Mouse (Mus musculus) neural tube, embryonic 12.5 days (tissue): ENCODE results near the gene Gzmb. TPM values are rescaled to one million over a fixed set of nuclear protein-coding genes. Genes with fewer than 3 reads are reported as not detected.
"Not testable (repeated sequence)": the region's sequence is repeated elsewhere in the genome, so short reads cannot be mapped to it uniquely, and the experiment has no call there.

ENCODE experiments used
- ATAC-seq: fragments of 200-750 bp; cut with Nextera tagmentation; 2 replicates; pipeline ENCODE4 v1.8.0; 2017; ENCODE audit warnings: low read depth, mild to moderate bottlenecking, moderate TSS enrichment, moderate library complexity; ENCODE audit not compliant: low FRiP score
- H3K27ac ChIP-seq: fragments of 300-500 bp; sonication (generic); 2 replicates; pipeline ENCODE4 v1.5.1; 2016
- H3K27me3 ChIP-seq: fragments of 300-500 bp; sonication (generic); replicated peaks from 2 replicates; pipeline ENCODE4 v1.6.1; 2016; ENCODE audit warnings: mild to moderate bottlenecking
- H3K36me3 ChIP-seq: fragments of 300-500 bp; sonication (generic); 2 replicates; pipeline ENCODE4 v1.6.1; 2016; ENCODE audit warnings: mild to moderate bottlenecking
- H3K4me1 ChIP-seq: fragments of 300-500 bp; sonication (generic); 2 replicates; pipeline ENCODE4 v1.6.1; 2016
- H3K4me2 ChIP-seq: fragments of 300-500 bp; sonication (generic); replicated peaks from 2 replicates; pipeline ENCODE4 v1.6.1; 2016; ENCODE audit warnings: mild to moderate bottlenecking
- H3K4me3 ChIP-seq: fragments of 300-500 bp; sonication (generic); 2 replicates; pipeline ENCODE4 v1.5.1; 2016
- H3K9ac ChIP-seq: fragments of 300-500 bp; sonication (generic); 2 replicates; pipeline ENCODE4 v1.6.1; 2016; ENCODE audit warnings: mild to moderate bottlenecking
- H3K9me3 ChIP-seq: fragments of 300-500 bp; sonication (generic); 2 replicates; pipeline ENCODE4 v1.6.1; 2016; ENCODE audit warnings: mild to moderate bottlenecking
- WGBS: fragments of 180-500 bp; shearing (Covaris S2); methylation state at CpG from one replicate; pipeline ENCODE4 v1.1.7; 2016; 5-methylcytosine and 5-hydroxymethylcytosine counted together
- polyA plus RNA-seq: library from polyadenylated mRNA; unstranded; fragments of >200 nt; fragmentation: Nextera tagmentation; extraction: Ambion mirVana; gene quantifications from 2 replicates; pipeline ENCODE4 v1.2.1, GENCODE M21; 2016

Gene Gzmb
- polyA plus RNA-seq, 1 experiment from 2014 or later: not detected

DNA sequence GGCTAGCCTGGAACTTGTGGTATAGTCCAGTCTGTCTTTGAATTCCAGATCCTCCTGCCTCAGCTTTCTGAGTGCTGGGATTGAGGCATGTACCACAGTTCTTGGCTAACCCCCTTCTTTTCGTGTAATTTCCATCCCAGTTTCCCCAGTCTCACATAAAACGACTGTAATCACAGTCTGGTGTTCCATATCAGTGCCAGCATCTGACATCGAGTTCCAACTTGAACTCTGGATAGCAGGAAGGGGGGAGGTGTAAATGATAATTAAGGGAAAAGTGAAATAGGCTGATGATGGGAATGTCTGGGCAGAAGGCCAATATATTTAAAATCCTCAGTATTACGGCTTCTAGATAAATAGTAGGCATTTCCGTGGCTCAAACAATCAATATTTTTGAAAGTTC lies 19.0 kb upstream of the Gzmb start:
- Histone ChIP-seq H3K4me2 (no peak overlapping the region), H3K4me3 (no peak overlapping the region), H3K36me3 (no peaks in the 10 kb centered on the region), H3K4me1 (no peaks in the 10 kb centered on the region), H3K9ac (no peak overlapping the region), H3K27me3 (no peaks in the 10 kb centered on the region), H3K9me3 (no peaks in the 10 kb centered on the region), H3K27ac (no peak overlapping the region)
- 81% methylated on average over 5 of the region's 5 CpGs for WGBS
- ATAC-seq: no peak

DNA sequence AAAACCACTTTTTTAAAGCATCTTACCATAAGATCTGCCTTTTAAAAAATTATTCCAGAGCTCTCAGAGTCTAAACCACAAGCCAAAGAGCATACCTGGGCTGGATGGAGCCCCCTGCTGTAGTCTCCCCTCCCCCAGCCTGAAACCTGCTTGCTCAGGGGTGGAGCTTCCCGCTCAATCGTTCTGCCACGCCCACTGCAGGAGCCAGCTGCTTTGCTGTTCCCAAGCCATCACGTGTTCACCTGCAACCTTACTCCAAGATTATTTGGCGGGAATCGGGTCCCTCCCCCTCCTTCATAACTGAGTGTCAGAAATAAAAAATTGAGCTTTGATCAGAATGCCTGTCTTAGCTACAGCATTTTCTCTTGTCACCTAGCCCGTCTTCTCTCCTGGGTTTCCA lies 16.6 kb upstream of the Gzmb start:
- not testable (repeated sequence) for H3K27ac ChIP-seq, H3K27me3 ChIP-seq, H3K4me3 ChIP-seq, H3K4me1 ChIP-seq, ATAC-seq, H3K9ac ChIP-seq, H3K9me3 ChIP-seq, H3K4me2 ChIP-seq, H3K36me3 ChIP-seq
- 42% methylated on average over 7 of the region's 7 CpGs for whole genome bisulfite sequencing

DNA sequence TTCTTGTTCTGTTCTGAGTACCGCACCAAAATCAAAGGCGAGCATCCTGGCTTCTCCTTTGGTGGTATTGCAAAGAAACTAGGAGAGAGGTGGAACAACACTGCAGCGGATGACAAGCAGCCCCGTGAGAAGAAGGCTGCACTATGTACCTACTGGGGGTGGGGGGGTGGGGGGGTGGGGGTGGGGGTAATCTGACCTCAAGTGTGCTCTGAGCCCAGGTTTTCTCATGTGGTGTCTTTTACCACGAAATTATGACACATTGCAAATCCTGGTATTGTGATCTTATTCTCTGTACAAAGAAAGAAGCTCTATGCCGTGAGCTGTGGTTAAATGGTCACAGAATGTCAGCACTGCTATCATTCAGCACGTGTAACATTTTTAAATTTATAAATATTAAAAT lies 14.0 kb upstream of the Gzmb start:
- not testable (repeated sequence) for H3K9ac ChIP-seq, H3K27ac ChIP-seq, H3K9me3 ChIP-seq, H3K4me3 ChIP-seq, H3K36me3 ChIP-seq, ATAC-seq, H3K4me2 ChIP-seq, H3K4me1 ChIP-seq, H3K27me3 ChIP-seq
- 86% methylated on average over 7 of the region's 7 CpGs for WGBS

DNA sequence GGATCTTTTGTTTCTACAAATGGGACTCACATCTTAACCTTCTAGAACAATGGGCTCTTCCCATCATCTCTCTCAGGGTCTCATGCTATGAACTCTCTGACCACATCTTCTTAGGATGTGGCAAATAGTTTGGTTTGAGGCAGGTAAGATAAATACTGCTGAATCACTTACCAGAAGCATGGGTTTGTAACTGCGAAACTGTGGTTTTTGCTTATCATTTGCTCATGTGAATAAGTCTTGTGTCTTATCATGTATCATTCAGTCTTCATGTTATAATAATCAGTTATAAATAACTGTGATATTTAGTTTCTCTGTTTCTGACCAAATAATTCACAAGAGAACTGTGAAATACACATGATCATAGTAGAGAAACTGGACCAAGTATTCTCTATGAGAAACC lies 4.0 kb upstream of the Gzmb start:
- no peak for ATAC-seq
- Histone ChIP-seq H3K36me3 (no peaks in the 10 kb centered on the region), H3K27me3 (no peaks in the 10 kb centered on the region), H3K9me3 (no peaks in the 10 kb centered on the region), H3K9ac (no peak overlapping the region), H3K4me1 (no peaks in the 10 kb centered on the region), H3K4me3 (no peak overlapping the region), H3K4me2 (no peak overlapping the region), H3K27ac (no peak overlapping the region)
- WGBS: 96% methylated on average over 1 of the region's 1 CpGs

DNA sequence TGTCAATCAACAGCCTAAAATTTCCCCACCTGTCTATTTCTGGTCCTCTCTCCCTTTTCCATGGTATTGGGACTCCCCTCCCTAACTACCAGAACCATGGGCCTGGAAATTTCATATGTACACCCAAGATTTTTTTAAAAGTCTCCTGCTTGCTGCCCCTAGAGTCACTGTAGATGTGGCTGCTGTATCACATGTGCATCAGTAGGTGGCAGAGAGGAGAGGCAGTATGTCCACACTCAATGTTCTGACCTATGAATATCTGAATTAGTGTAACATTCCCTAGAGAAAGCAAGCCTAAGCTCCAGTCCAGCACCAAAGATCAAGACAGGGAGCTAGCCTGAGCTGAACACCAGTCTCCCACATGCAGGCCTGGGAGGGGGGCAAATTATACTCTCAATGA lies 21.7 kb downstream of the Gzmb start:
- Histone ChIP-seq H3K27me3 (no peaks in the 10 kb centered on the region), H3K36me3 (no peaks in the 10 kb centered on the region)
- ATAC-seq: no peak

DNA sequence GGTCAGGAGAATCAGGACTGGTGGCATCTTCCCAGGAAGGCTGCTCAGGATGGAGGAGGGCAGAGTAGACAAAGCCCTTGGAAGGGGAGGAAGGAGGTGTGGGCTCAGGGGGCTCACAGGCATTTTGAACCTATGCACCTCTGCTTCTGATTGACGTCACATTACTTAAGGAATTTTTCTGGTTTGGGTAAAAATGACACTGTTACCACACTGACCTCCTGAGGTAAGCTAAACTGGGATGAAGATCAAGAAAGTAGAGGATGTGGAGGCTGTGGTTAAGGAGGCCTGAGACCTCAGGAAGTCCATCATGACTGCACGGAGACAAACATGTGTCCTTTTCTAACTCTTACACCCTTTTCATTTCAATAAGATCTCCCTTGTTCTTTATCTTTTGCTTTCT lies 27.5 kb downstream of the Gzmb start, which contains the start of gene Gzmc:
Gene Gzmc, minus strand, starts transcription at position 101 of the 400 bp plus-strand sequence.
- WGBS: 81% methylated on average over 2 of the region's 2 CpGs
- Histone ChIP-seq H3K9me3 (no peaks in the 10 kb centered on the region), H3K27ac (no peak within 1 kb of the TSS), H3K9ac (no peak within 1 kb of the TSS), H3K4me2 (no peak within 1 kb of the TSS), H3K4me1 (no peaks in the 10 kb centered on the region), H3K27me3 (no peaks in the 10 kb centered on the region), H3K36me3 (no peaks in the 10 kb centered on the region), H3K4me3 (no peak within 1 kb of the TSS)
- no peak for ATAC-seq

More for the DNA sequence above, 21.7 kb downstream of the Gzmb start:
- Histone ChIP-seq H3K4me3 (no peak overlapping the region), H3K4me1 (no peaks in the 10 kb centered on the region), H3K4me2 (no peak overlapping the region), H3K9ac (no peak overlapping the region), H3K9me3 (no peaks in the 10 kb centered on the region), H3K27ac (no peak overlapping the region)

DNA sequence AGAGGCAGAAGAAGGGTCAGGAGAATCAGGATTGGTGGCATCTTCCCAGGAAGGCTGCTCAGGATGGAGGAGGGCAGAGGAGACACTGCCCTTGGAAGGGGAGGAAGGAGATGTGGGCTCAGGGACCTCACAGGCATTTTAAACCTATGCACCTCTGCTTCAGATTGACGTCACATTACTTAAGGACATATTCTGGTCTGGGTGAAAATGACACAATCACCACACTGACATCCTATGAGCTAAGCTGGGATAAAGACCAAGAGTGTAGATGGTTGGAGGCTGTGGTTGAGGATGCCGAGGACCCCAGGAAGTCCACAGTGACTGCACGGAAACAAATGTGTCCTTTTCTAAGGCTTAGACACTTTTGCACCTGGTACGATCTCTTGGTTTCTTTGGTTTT lies 50.7 kb downstream of the Gzmb start, which contains the start of gene Gzmf:
Gene Gzmf, minus strand, starts transcription at position 101 of the 400 bp plus-strand sequence.
- Histone ChIP-seq H3K4me3 (no peak within 1 kb of the TSS), H3K9me3 (no peaks in the 10 kb centered on the region), H3K27ac (no peak within 1 kb of the TSS), H3K4me2 (no peak within 1 kb of the TSS), H3K9ac (no peak within 1 kb of the TSS), H3K36me3 (no peaks in the 10 kb centered on the region), H3K27me3 (no peaks in the 10 kb centered on the region), H3K4me1 (no peaks in the 10 kb centered on the region)
- no peak for ATAC-seq
- 91% methylated on average over 4 of the region's 4 CpGs for WGBS

Other genes starting within 250 kb of the Gzmb start
- not detected in 2 replicates for gene Mcpt1, start 244.3 kb downstream of the Gzmb start, polyA plus RNA-seq
- not detected in 2 replicates for gene Mcpt9, start 231.8 kb downstream of the Gzmb start, polyA plus RNA-seq
- gene Mcpt2, start 220.2 kb downstream of the Gzmb start, polyA plus RNA-seq: not detected in 2 replicates
- not detected in 2 replicates for gene Mcpt4, start 199.9 kb downstream of the Gzmb start, polyA plus RNA-seq
- gene Mcpt8, start 177.0 kb downstream of the Gzmb start, polyA plus RNA-seq: not detected in 2 replicates
- not detected in 2 replicates for gene Ctsg, start 159.7 kb downstream of the Gzmb start, polyA plus RNA-seq
- not detected in 2 replicates for gene Gzme, start 141.6 kb downstream of the Gzmb start, polyA plus RNA-seq
- gene Gzmd, start 129.7 kb downstream of the Gzmb start, polyA plus RNA-seq: not detected in 2 replicates
- not detected in 2 replicates for gene Gzmg, start 102.7 kb downstream of the Gzmb start, polyA plus RNA-seq
- not detected in 2 replicates for gene Gzmn, start 87.7 kb downstream of the Gzmb start, polyA plus RNA-seq
- gene Gzmf, start 50.8 kb downstream of the Gzmb start, polyA plus RNA-seq: not detected in 2 replicates
- gene Gzmc, start 27.6 kb downstream of the Gzmb start, polyA plus RNA-seq: not detected in 2 replicates
- gene Atp12a, start 102.8 kb upstream of the Gzmb start, polyA plus RNA-seq: not detected in 2 replicates
- 1.4 and 1.5 TPM in 2 replicates for gene Rnf17, start 140.3 kb upstream of the Gzmb start, polyA plus RNA-seq